Mouse (Mus musculus): Measurements from ENCODE around the gene Stxbp5.
"Not testable (repeated sequence)": the region's sequence is repeated elsewhere in the genome, so short reads cannot be mapped to it uniquely, and the experiment has no call there.

GRCm38 (mm10) chr10:9881781-9882320, 19.0 kb downstream of the Stxbp5 start:
- not testable (repeated sequence) for TF ChIP-seq CTCF (conservative IDR thresholded peaks at IDR 0.05; ENCODE audit: insufficient read depth, insufficient read length, low read depth, low read length); POLR2A (IDR thresholded peaks at IDR 0.05; ENCODE audit: low read depth, low read length)

Measured in kidney, adult 2 months (tissue).